Mouse (Mus musculus): ENCODE measurements around the gene Arhgap15. TPM values are rescaled to one million over a fixed set of nuclear protein-coding genes. Genes with fewer than 3 reads are reported as not detected.

Gene Arhgap15
- total RNA-seq, 1 experiment, result not detected

- no peaks in the 10 kb centered on the region for H3K36me3 ChIP-seq (ENCODE audit: control insufficient read depth, insufficient read depth, low read length, poor library complexity, severe bottlenecking)
- in situ Hi-C loops (cut with MboI; ENCODE audit: low sequenced_read_pairs in 2 of 2, unreplicated experiment in 2 of 2), result no loop called here
- H3K4me3 ChIP-seq (ENCODE audit: insufficient read depth in 1 of 2, low read depth in 1 of 2, low read length in 2 of 2, poor library complexity in 1 of 2, severe bottlenecking in 1 of 2), result no peak overlapping the region
- no peaks in the 10 kb centered on the region for H3K9me3 ChIP-seq (ENCODE audit: control insufficient read depth, insufficient read depth, low read depth, low read length)
- H3K4me1 ChIP-seq (ENCODE audit: control insufficient read depth in 2 of 2, insufficient read depth in 2 of 2, low read length in 2 of 2, poor library complexity in 1 of 2), result no peaks in the 10 kb centered on the region
- no peak overlapping the region for H3K27ac ChIP-seq (ENCODE audit: insufficient read depth, low read depth, low read length, poor library complexity, severe bottlenecking)
- H3K9ac ChIP-seq (ENCODE audit: insufficient read depth, low read depth, low read length, poor library complexity, severe bottlenecking), result no peak overlapping the region
- no peak for DNase-seq (ENCODE audit: low read depth, low spot score)
- no peak for TF ChIP-seq MAFK (IDR thresholded peaks at IDR 0.05; ENCODE audit: insufficient read depth, low read depth, low read length)
- TF ChIP-seq ZNF384 (IDR thresholded peaks at IDR 0.05; ENCODE audit: low read depth, low read length), result no peak
- TF ChIP-seq ZC3H11A (IDR thresholded peaks at IDR 0.05; ENCODE audit: borderline replicate concordance, low read depth, low read length), result no peak
- no peak for TF ChIP-seq CHD2 (IDR thresholded peaks at IDR 0.05; ENCODE audit: low read depth, low read length)
- TF ChIP-seq HCFC1 (IDR thresholded peaks at IDR 0.05; ENCODE audit: borderline replicate concordance, insufficient read depth, low read length), result no peak
Measured at GRCm38 (mm10) chr2:44084471-44084870, 335.8 kb downstream of the Arhgap15 start.

GRCm38 (mm10) chr2:44086403-44087056 lies 337.9 kb downstream of the Arhgap15 start:
- Histone ChIP-seq H3K9ac (ENCODE audit: insufficient read depth, low read depth, low read length, poor library complexity, severe bottlenecking) (no peak overlapping the region), H3K27ac (ENCODE audit: insufficient read depth, low read depth, low read length, poor library complexity, severe bottlenecking) (no peak overlapping the region), H3K4me1 (ENCODE audit: control insufficient read depth in 2 of 2, insufficient read depth in 2 of 2, low read length in 2 of 2, poor library complexity in 1 of 2) (no peaks in the 10 kb centered on the region), H3K36me3 (ENCODE audit: control insufficient read depth, insufficient read depth, low read length, poor library complexity, severe bottlenecking) (no peaks in the 10 kb centered on the region), H3K9me3 (ENCODE audit: control insufficient read depth, insufficient read depth, low read depth, low read length) (no peaks in the 10 kb centered on the region), H3K4me3 (ENCODE audit: insufficient read depth in 1 of 2, low read depth in 1 of 2, low read length in 2 of 2, poor library complexity in 1 of 2, severe bottlenecking in 1 of 2) (no peak overlapping the region)
- DNase-seq (ENCODE audit: low read depth, low spot score), result no peak
- in situ Hi-C loops (cut with MboI; ENCODE audit: low sequenced_read_pairs in 2 of 2, unreplicated experiment in 2 of 2), result no loop called here
- TF ChIP-seq ZC3H11A (IDR thresholded peaks at IDR 0.05; ENCODE audit: borderline replicate concordance, low read depth, low read length) (no peak), HCFC1 (IDR thresholded peaks at IDR 0.05; ENCODE audit: borderline replicate concordance, insufficient read depth, low read length) (no peak), CHD2 (IDR thresholded peaks at IDR 0.05; ENCODE audit: low read depth, low read length) (no peak), MAFK (IDR thresholded peaks at IDR 0.05; ENCODE audit: insufficient read depth, low read depth, low read length) (no peak), ZNF384 (IDR thresholded peaks at IDR 0.05; ENCODE audit: low read depth, low read length) (peak; percentile 75; the same call in 1 of the 2 replicates)

- H3K4me1 ChIP-seq (ENCODE audit: control insufficient read depth in 2 of 2, insufficient read depth in 2 of 2, low read length in 2 of 2, poor library complexity in 1 of 2), result no peaks in the 10 kb centered on the region
- H3K27ac ChIP-seq (ENCODE audit: insufficient read depth, low read depth, low read length, poor library complexity, severe bottlenecking), result no peak overlapping the region
- no peak for DNase-seq (ENCODE audit: low read depth, low spot score)
- H3K9me3 ChIP-seq (ENCODE audit: control insufficient read depth, insufficient read depth, low read depth, low read length), result no peaks in the 10 kb centered on the region
- no peak overlapping the region for H3K9ac ChIP-seq (ENCODE audit: insufficient read depth, low read depth, low read length, poor library complexity, severe bottlenecking)
- H3K4me3 ChIP-seq (ENCODE audit: insufficient read depth in 1 of 2, low read depth in 1 of 2, low read length in 2 of 2, poor library complexity in 1 of 2, severe bottlenecking in 1 of 2), result no peak overlapping the region
- in situ Hi-C loops (cut with MboI; ENCODE audit: low sequenced_read_pairs in 2 of 2, unreplicated experiment in 2 of 2), result no loop called here
- no peak for TF ChIP-seq HCFC1 (IDR thresholded peaks at IDR 0.05; ENCODE audit: borderline replicate concordance, insufficient read depth, low read length)
- no peak for TF ChIP-seq ZC3H11A (IDR thresholded peaks at IDR 0.05; ENCODE audit: borderline replicate concordance, low read depth, low read length)
- TF ChIP-seq ZNF384 (IDR thresholded peaks at IDR 0.05; ENCODE audit: low read depth, low read length), result no peak
- no peak for TF ChIP-seq MAFK (IDR thresholded peaks at IDR 0.05; ENCODE audit: insufficient read depth, low read depth, low read length)
- TF ChIP-seq CHD2 (IDR thresholded peaks at IDR 0.05; ENCODE audit: low read depth, low read length), result no peak
- no peaks in the 10 kb centered on the region for H3K36me3 ChIP-seq (ENCODE audit: control insufficient read depth, insufficient read depth, low read length, poor library complexity, severe bottlenecking)
Measured at GRCm38 (mm10) chr2:44098552-44098951, 349.9 kb downstream of the Arhgap15 start.

DNA sequence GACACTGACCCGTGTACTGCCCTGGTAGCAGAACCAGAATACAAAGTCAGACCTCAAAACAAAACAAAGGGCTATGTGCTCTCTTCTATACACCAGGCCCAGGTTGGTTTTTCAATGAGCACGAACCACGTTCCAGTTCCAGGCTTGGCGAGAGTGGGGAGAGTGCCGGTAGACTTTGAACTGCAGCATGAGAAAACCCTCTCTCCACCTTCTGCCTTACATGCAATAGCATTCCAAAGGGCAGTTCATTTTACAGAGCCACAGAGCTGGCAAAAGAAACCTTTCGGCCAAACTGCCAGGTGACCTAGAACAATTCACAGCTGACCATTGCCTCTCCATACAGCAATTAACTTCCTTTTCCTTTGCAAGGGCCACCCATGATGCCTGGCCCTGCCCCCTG lies 353.7 kb downstream of the Arhgap15 start:
- H3K9ac ChIP-seq (ENCODE audit: insufficient read depth, low read depth, low read length, poor library complexity, severe bottlenecking), result no peak overlapping the region
- no peak for DNase-seq (ENCODE audit: low read depth, low spot score)
- no peaks in the 10 kb centered on the region for H3K4me1 ChIP-seq (ENCODE audit: control insufficient read depth in 2 of 2, insufficient read depth in 2 of 2, low read length in 2 of 2, poor library complexity in 1 of 2)
- no peaks in the 10 kb centered on the region for H3K9me3 ChIP-seq (ENCODE audit: control insufficient read depth, insufficient read depth, low read depth, low read length)
- in situ Hi-C loops (cut with MboI; ENCODE audit: low sequenced_read_pairs in 2 of 2, unreplicated experiment in 2 of 2), result no loop called here
- TF ChIP-seq CHD2 (IDR thresholded peaks at IDR 0.05; ENCODE audit: low read depth, low read length) (no peak), HCFC1 (IDR thresholded peaks at IDR 0.05; ENCODE audit: borderline replicate concordance, insufficient read depth, low read length) (no peak), ZNF384 (IDR thresholded peaks at IDR 0.05; ENCODE audit: low read depth, low read length) (no peak), ZC3H11A (IDR thresholded peaks at IDR 0.05; ENCODE audit: borderline replicate concordance, low read depth, low read length) (no peak), MAFK (IDR thresholded peaks at IDR 0.05; ENCODE audit: insufficient read depth, low read depth, low read length) (no peak)
- no peak overlapping the region for H3K4me3 ChIP-seq (ENCODE audit: insufficient read depth in 1 of 2, low read depth in 1 of 2, low read length in 2 of 2, poor library complexity in 1 of 2, severe bottlenecking in 1 of 2)
- no peaks in the 10 kb centered on the region for H3K36me3 ChIP-seq (ENCODE audit: control insufficient read depth, insufficient read depth, low read length, poor library complexity, severe bottlenecking)
- H3K27ac ChIP-seq (ENCODE audit: insufficient read depth, low read depth, low read length, poor library complexity, severe bottlenecking), result no peak overlapping the region
